Mouse (Mus musculus): ENCODE measurements around the gene Brd3os. TPM values are rescaled to one million over a fixed set of nuclear protein-coding genes. Genes with fewer than 3 reads are reported as not detected.

The Brd3os gene
- polyA plus RNA-seq, 1 experiment from 2014 or later, result 13.0 TPM

GRCm38 (mm10) chr2:27476303-27477192 is 34.4 kb downstream of the Brd3os start:
- Histone ChIP-seq H3K27ac (replicated peaks; ENCODE audit: low read depth, low read length) (peak overlapping the region; percentile 95), H3K27me3 (replicated peaks; ENCODE audit: control insufficient read depth, insufficient read depth, low read length) (no peaks in the 10 kb centered on the region)

GRCm38 (mm10) chr2:27479821-27480220 is 37.7 kb downstream of the Brd3os start:
- WGBS, result 57% methylated on average over 4 of the region's 4 CpGs
- no peak overlapping the region for H3K4me3 ChIP-seq (ENCODE audit: low read depth, low read length)

More at GRCm38 (mm10) chr2:27476303-27477192, 34.4 kb downstream of the Brd3os start:
- Histone ChIP-seq H3K4me2 (ENCODE audit: low read depth, low read length) (peak overlapping the region; percentile 88), H3K4me3 (ENCODE audit: low read depth, low read length) (peak overlapping the region; percentile 97), H3K9ac (ENCODE audit: low read depth, low read length) (peak overlapping the region; percentile 74), H3K36me3 (ENCODE audit: control insufficient read depth, insufficient read depth, low read length) (no peaks in the 10 kb centered on the region), H3K4me1 (ENCODE audit: control insufficient read depth, insufficient read depth, low read length) (peaks cover 23% of the 10 kb centered on the region), H3K9me3 (ENCODE audit: control insufficient read depth, low read length) (no peaks in the 10 kb centered on the region)
- ATAC-seq (ENCODE audit: low read depth) (no peak), DNase-seq (ENCODE audit: low spot score) (peak; percentile 61)
- WGBS, result 27% methylated on average over 11 of the region's 11 CpGs

GRCm38 (mm10) chr2:27480367-27480766 is 38.2 kb downstream of the Brd3os start:
- no peaks in the 10 kb centered on the region for H3K36me3 ChIP-seq (ENCODE audit: control insufficient read depth, insufficient read depth, low read length)
- peaks cover 7% of the 10 kb centered on the region; the same call in 1 of the 2 replicates for H3K4me1 ChIP-seq (ENCODE audit: control insufficient read depth, insufficient read depth, low read length)
- WGBS, result 78% methylated on average over 4 of the region's 4 CpGs
- no peaks in the 10 kb centered on the region for H3K9me3 ChIP-seq (ENCODE audit: control insufficient read depth, low read length)
- no peak overlapping the region for H3K4me2 ChIP-seq (ENCODE audit: low read depth, low read length)
- no peak overlapping the region for H3K4me3 ChIP-seq (ENCODE audit: low read depth, low read length)
- ATAC-seq (ENCODE audit: low read depth), result no peak
- no peak for DNase-seq (ENCODE audit: low spot score)
- no peak overlapping the region for H3K27ac ChIP-seq (replicated peaks; ENCODE audit: low read depth, low read length)
- no peaks in the 10 kb centered on the region for H3K27me3 ChIP-seq (replicated peaks; ENCODE audit: control insufficient read depth, insufficient read depth, low read length)
- H3K9ac ChIP-seq (ENCODE audit: low read depth, low read length), result no peak overlapping the region

More at GRCm38 (mm10) chr2:27479821-27480220, 37.7 kb downstream of the Brd3os start:
- H3K9ac ChIP-seq (ENCODE audit: low read depth, low read length), result no peak overlapping the region
- ATAC-seq (ENCODE audit: low read depth) (no peak), DNase-seq (ENCODE audit: low spot score) (no peak)
- peaks cover 7% of the 10 kb centered on the region; the same call in 1 of the 2 replicates for H3K4me1 ChIP-seq (ENCODE audit: control insufficient read depth, insufficient read depth, low read length)
- H3K27ac ChIP-seq (replicated peaks; ENCODE audit: low read depth, low read length), result no peak overlapping the region
- no peaks in the 10 kb centered on the region for H3K9me3 ChIP-seq (ENCODE audit: control insufficient read depth, low read length)
- no peaks in the 10 kb centered on the region for H3K27me3 ChIP-seq (replicated peaks; ENCODE audit: control insufficient read depth, insufficient read depth, low read length)
- H3K36me3 ChIP-seq (ENCODE audit: control insufficient read depth, insufficient read depth, low read length), result no peaks in the 10 kb centered on the region
- H3K4me2 ChIP-seq (ENCODE audit: low read depth, low read length), result no peak overlapping the region

GRCm38 (mm10) chr2:27482265-27482861 is 40.2 kb downstream of the Brd3os start:
- Histone ChIP-seq H3K4me3 (ENCODE audit: low read depth, low read length) (no peak overlapping the region), H3K9ac (ENCODE audit: low read depth, low read length) (no peak overlapping the region), H3K9me3 (ENCODE audit: control insufficient read depth, low read length) (no peaks in the 10 kb centered on the region), H3K27me3 (replicated peaks; ENCODE audit: control insufficient read depth, insufficient read depth, low read length) (no peaks in the 10 kb centered on the region), H3K4me1 (ENCODE audit: control insufficient read depth, insufficient read depth, low read length) (no peaks in the 10 kb centered on the region), H3K27ac (replicated peaks; ENCODE audit: low read depth, low read length) (no peak overlapping the region), H3K4me2 (ENCODE audit: low read depth, low read length) (no peak overlapping the region), H3K36me3 (ENCODE audit: control insufficient read depth, insufficient read depth, low read length) (no peaks in the 10 kb centered on the region)
- DNase-seq (ENCODE audit: low spot score), result no peak
- ATAC-seq (ENCODE audit: low read depth), result no peak
- 66% methylated on average over 7 of the region's 7 CpGs for WGBS

DNA sequence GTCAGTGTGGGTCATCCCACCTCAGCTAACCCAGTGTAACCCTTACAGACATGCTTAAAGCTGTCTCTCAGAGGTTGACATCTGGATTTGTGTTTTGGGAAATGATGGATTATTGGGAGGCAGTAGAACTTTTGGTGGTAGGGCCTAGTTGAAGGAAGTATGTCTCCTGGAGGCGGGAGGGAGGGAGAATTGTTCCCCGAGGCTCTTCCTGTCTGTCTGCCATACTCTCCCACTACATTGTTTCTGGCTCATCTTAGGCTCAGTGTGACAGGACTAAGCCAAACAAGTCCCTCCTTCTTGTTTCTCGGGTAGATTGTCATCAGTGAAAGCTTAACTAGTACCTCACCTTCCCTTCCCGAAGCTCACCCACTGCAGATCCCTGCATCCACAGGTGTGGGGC is 44.6 kb downstream of the Brd3os start:
- H3K9me3 ChIP-seq (ENCODE audit: control insufficient read depth, low read length), result no peaks in the 10 kb centered on the region
- no peaks in the 10 kb centered on the region for H3K36me3 ChIP-seq (ENCODE audit: control insufficient read depth, insufficient read depth, low read length)
- ATAC-seq (ENCODE audit: low read depth), result no peak
- H3K4me3 ChIP-seq (ENCODE audit: low read depth, low read length), result no peak overlapping the region
- no peak overlapping the region for H3K27ac ChIP-seq (replicated peaks; ENCODE audit: low read depth, low read length)
- H3K4me1 ChIP-seq (ENCODE audit: control insufficient read depth, insufficient read depth, low read length), result no peaks in the 10 kb centered on the region
- H3K9ac ChIP-seq (ENCODE audit: low read depth, low read length), result no peak overlapping the region
- no peaks in the 10 kb centered on the region for H3K27me3 ChIP-seq (replicated peaks; ENCODE audit: control insufficient read depth, insufficient read depth, low read length)
- no peak overlapping the region for H3K4me2 ChIP-seq (ENCODE audit: low read depth, low read length)
- no peak for DNase-seq (ENCODE audit: low spot score)
- WGBS, result 53% methylated on average over 4 of the region's 4 CpGs

- 81% methylated on average over 3 of the region's 4 CpGs for WGBS
- no peaks in the 10 kb centered on the region for H3K36me3 ChIP-seq (ENCODE audit: control insufficient read depth, insufficient read depth, low read length)
- DNase-seq (ENCODE audit: low spot score) (no peak), ATAC-seq (ENCODE audit: low read depth) (no peak)
- H3K27ac ChIP-seq (replicated peaks; ENCODE audit: low read depth, low read length), result no peak overlapping the region
- no peak overlapping the region for H3K4me3 ChIP-seq (ENCODE audit: low read depth, low read length)
- no peaks in the 10 kb centered on the region for H3K27me3 ChIP-seq (replicated peaks; ENCODE audit: control insufficient read depth, insufficient read depth, low read length)
- H3K4me1 ChIP-seq (ENCODE audit: control insufficient read depth, insufficient read depth, low read length), result no peaks in the 10 kb centered on the region
- no peaks in the 10 kb centered on the region for H3K9me3 ChIP-seq (ENCODE audit: control insufficient read depth, low read length)
- no peak overlapping the region for H3K9ac ChIP-seq (ENCODE audit: low read depth, low read length)
- no peak overlapping the region for H3K4me2 ChIP-seq (ENCODE audit: low read depth, low read length)
Observed at GRCm38 (mm10) chr2:27487336-27488049, 45.4 kb downstream of the Brd3os start.

- ATAC-seq (ENCODE audit: low read depth) (no peak), DNase-seq (ENCODE audit: low spot score) (no peak)
- Histone ChIP-seq H3K9ac (ENCODE audit: low read depth, low read length) (no peak overlapping the region), H3K4me1 (ENCODE audit: control insufficient read depth, insufficient read depth, low read length) (no peaks in the 10 kb centered on the region), H3K4me2 (ENCODE audit: low read depth, low read length) (no peak overlapping the region), H3K4me3 (ENCODE audit: low read depth, low read length) (no peak overlapping the region), H3K9me3 (ENCODE audit: control insufficient read depth, low read length) (no peaks in the 10 kb centered on the region), H3K27ac (replicated peaks; ENCODE audit: low read depth, low read length) (no peak overlapping the region), H3K36me3 (ENCODE audit: control insufficient read depth, insufficient read depth, low read length) (no peaks in the 10 kb centered on the region), H3K27me3 (replicated peaks; ENCODE audit: control insufficient read depth, insufficient read depth, low read length) (no peaks in the 10 kb centered on the region)
- 100% methylated on average over 1 of the region's 1 CpGs for WGBS
Observed at GRCm38 (mm10) chr2:27488362-27488761, 46.2 kb downstream of the Brd3os start.

- Histone ChIP-seq H3K4me1 (ENCODE audit: control insufficient read depth, insufficient read depth, low read length) (no peaks in the 10 kb centered on the region), H3K27ac (replicated peaks; ENCODE audit: low read depth, low read length) (no peak overlapping the region), H3K4me2 (ENCODE audit: low read depth, low read length) (no peak overlapping the region), H3K9ac (ENCODE audit: low read depth, low read length) (no peak overlapping the region), H3K36me3 (ENCODE audit: control insufficient read depth, insufficient read depth, low read length) (no peaks in the 10 kb centered on the region), H3K4me3 (ENCODE audit: low read depth, low read length) (no peak overlapping the region), H3K9me3 (ENCODE audit: control insufficient read depth, low read length) (no peaks in the 10 kb centered on the region), H3K27me3 (replicated peaks; ENCODE audit: control insufficient read depth, insufficient read depth, low read length) (no peaks in the 10 kb centered on the region)
- 73% methylated on average over 2 of the region's 2 CpGs for WGBS
- DNase-seq (ENCODE audit: low spot score), result no peak
- ATAC-seq (ENCODE audit: low read depth), result no peak
Observed at GRCm38 (mm10) chr2:27490939-27491338, 48.8 kb downstream of the Brd3os start.
